Mouse (Mus musculus): ENCODE results near the gene Srms. TPM values are rescaled to one million over a fixed set of nuclear protein-coding genes. Genes with fewer than 3 reads are reported as not detected.
"Not testable (repeated sequence)": the region's sequence is repeated elsewhere in the genome, so short reads cannot be mapped to it uniquely, and the experiment has no call there.

The Srms gene
- total RNA-seq, 1 experiment from 2014 or later: 1.7 TPM

DNA sequence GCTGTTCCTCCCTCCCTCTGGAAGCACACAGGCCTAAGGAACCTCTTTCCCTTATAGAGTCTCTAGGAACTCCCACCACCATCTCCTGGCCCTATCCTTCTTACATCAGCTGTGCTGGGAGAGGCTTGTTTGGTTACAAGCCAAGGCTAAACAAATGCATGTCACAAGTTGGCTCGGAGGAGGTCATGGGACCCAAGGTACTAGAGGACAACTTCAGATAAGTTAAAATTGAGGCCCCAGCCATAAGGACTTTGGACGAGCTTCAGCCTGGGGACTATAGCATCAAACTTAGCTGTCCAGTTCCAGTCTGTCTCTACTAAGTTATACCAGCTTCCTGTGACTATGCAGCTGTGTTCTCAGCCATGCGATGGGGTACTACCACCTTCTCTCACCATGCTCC, 14.1 kb upstream of the Srms start:
- ATAC-seq (ENCODE audit: extremely low read depth, insufficient number of reproducible peaks, low FRiP score, poor library complexity, severe bottlenecking): no peak

GRCm38 (mm10) chr2:181224994-181225393, 12.0 kb upstream of the Srms start:
- no peak for ATAC-seq (ENCODE audit: extremely low read depth, insufficient number of reproducible peaks, low FRiP score, poor library complexity, severe bottlenecking)

DNA sequence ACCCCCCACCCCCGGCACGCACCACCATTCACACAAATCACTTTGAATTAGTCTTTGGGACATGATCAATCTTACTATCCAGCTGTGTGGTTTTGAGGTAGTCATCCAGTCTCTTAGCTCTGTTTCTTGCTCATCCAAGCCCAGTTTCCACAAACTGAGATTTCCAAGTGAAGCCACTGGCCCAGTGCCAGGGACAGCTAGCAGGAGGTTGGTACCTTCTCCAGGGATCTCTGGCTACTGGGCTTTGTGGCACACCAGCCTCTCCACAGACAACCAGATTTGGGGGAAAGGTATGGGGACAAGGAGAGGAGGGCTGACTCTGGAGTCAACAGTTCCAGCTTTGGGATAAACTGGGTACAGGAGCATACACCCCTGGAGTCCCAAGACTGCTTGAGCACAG, 7.4 kb upstream of the Srms start:
- no peak for ATAC-seq (ENCODE audit: extremely low read depth, insufficient number of reproducible peaks, low FRiP score, poor library complexity, severe bottlenecking)

DNA sequence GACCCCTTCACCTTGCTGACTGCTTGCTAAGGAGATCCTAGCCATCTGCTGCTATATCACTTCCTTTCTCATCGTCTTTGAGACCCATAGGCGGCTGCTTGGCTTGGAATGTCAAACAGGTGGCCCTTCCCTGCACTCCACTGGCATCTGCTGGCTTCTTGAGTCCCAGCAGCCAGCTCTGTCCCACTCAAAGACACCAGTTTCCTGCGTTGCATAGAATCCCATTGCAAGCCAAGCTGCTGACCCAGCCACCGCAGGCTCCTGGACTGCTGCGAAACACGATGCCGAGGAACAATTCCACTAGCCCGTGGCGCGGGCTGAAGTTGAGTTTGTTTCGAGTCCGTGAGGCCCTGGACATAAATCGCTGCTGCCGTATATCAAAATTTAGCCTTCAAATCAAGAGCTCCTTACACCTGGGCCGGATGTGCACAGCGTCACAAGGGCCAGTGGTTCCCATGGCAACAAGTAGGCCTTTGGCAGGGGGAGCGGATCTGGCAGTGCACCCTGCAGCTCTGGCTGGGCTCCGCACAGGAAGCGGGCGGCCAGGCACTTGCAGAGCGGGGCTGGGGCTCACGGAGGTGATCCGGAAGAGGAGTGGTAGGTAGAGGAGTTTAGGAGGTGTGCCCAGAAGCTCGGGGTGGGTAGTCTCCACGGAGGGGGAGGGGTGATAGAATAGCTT, 6.7 kb upstream of the Srms start, which contains the start of gene Fndc11:
Gene Fndc11 (plus strand): TSS at position 476 of the 679 bp plus-strand sequence.
- peak; percentile 95 for ATAC-seq (ENCODE audit: extremely low read depth, insufficient number of reproducible peaks, low FRiP score, poor library complexity, severe bottlenecking)

GRCm38 (mm10) chr2:181218881-181219485, 6.0 kb upstream of the Srms start:
- no peak for ATAC-seq (ENCODE audit: extremely low read depth, insufficient number of reproducible peaks, low FRiP score, poor library complexity, severe bottlenecking)

DNA sequence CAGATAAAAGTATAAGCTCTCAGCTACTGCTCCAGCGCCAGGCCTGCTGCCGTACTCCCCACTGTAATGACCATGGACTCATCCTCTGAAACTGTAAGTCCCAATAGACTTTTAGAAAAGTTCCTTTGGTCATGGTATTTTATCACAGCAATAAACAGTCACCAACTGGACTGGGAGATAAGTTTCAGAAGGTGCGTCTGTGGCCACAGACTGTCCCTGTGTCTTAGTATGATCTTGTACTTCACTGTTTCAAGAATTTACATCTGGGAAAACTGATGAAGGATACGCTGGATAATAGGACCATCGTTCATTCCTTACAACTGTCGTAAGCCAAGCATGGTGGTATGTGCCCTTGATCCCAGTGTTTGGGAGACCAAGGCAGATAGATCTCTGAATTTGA, 3.1 kb upstream of the Srms start:
- ATAC-seq (ENCODE audit: extremely low read depth, insufficient number of reproducible peaks, low FRiP score, poor library complexity, severe bottlenecking): no peak

- ATAC-seq (ENCODE audit: extremely low read depth, insufficient number of reproducible peaks, low FRiP score, poor library complexity, severe bottlenecking): no peak
Measured at GRCm38 (mm10) chr2:181212389-181213020, 480 bp downstream of the Srms start.

DNA sequence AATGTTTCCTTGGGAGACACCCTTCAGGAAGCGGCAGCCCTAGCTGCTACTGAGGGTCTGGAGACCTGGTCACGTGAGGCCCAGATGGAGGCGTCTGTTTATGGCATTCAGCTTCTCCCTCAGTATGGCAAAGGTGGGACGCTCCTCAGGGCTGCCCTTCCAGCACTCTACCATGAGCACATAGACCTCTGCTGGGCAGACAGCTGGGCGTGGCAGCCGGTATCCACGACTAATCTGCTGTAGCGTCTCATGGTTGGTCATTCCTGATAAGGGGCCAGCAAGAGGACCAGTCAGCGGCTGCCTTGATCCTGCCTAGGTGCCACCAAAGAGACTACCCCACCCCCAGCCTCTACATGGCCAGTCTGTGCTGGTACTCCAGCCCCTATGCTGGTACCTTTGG, 6.9 kb downstream of the Srms start:
- no peak for ATAC-seq (ENCODE audit: extremely low read depth, insufficient number of reproducible peaks, low FRiP score, poor library complexity, severe bottlenecking)

GRCm38 (mm10) chr2:181205678-181206077, 7.3 kb downstream of the Srms start:
- ATAC-seq (ENCODE audit: extremely low read depth, insufficient number of reproducible peaks, low FRiP score, poor library complexity, severe bottlenecking): no peak

GRCm38 (mm10) chr2:181202886-181203285, 10.1 kb downstream of the Srms start:
- ATAC-seq (ENCODE audit: extremely low read depth, insufficient number of reproducible peaks, low FRiP score, poor library complexity, severe bottlenecking): no peak

DNA sequence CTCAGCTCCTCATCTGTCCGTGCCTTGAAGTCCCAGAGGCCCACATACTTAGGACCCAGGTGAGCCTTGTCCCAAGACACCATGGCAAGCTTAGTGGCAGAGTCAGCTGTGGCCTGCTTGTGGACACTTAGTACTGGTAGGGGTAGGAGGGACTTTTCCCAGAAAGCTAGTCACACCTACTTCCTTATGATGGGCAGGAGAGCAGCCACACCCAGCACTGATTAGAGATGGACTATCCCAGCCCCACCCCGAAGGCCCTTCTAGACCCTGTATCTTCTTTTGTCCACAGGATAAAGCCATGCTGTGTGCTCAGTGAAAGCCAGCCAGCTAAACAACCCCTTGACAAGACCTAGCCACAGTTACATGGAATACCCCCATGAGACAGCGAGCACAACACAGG, 10.6 kb downstream of the Srms start, which contains the start of gene Ptk6:
Gene Ptk6 (minus strand): TSS at position 368 of the 400 bp plus-strand sequence.
- ATAC-seq (ENCODE audit: extremely low read depth, insufficient number of reproducible peaks, low FRiP score, poor library complexity, severe bottlenecking): no peak

GRCm38 (mm10) chr2:181201606-181202005, 11.4 kb downstream of the Srms start:
- no peak for ATAC-seq (ENCODE audit: extremely low read depth, insufficient number of reproducible peaks, low FRiP score, poor library complexity, severe bottlenecking)

DNA sequence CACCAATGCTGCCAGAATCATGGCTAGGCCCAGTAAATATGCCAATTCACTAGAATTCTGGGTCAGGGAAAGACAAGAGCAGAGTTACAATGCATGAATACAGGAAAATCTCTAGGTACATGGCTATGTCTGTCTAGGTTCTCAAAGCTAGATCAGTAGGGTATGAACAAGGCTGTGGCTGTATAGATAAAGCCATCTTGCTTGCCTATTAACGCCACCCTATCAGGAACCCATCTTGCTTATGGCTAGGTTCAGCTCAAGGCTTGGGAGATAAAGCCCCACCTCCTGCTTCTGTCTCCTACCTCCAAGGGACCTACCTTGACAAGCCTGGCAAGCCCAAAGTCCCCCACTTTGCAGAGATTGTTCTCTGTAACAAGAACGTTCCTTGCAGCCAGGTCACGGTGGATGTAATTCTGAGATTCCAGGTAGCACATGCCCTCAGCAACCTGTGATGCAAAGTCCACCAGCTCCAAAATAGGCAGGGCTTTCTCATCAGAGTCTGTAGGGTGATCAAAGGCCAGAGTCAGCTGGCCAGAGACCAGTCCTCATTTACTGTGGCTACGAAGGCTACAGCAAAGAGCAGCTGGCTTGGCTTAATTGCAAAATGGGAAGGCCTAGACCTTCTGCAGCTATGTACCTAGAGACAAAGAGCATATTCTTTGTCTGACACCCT, 16.2 kb downstream of the Srms start:
- no peak for ATAC-seq (ENCODE audit: extremely low read depth, insufficient number of reproducible peaks, low FRiP score, poor library complexity, severe bottlenecking)

- ATAC-seq (ENCODE audit: extremely low read depth, insufficient number of reproducible peaks, low FRiP score, poor library complexity, severe bottlenecking): peak; percentile 51; the same call in 1 of the 2 replicates
Measured at GRCm38 (mm10) chr2:181193044-181193443, 19.9 kb downstream of the Srms start.

DNA sequence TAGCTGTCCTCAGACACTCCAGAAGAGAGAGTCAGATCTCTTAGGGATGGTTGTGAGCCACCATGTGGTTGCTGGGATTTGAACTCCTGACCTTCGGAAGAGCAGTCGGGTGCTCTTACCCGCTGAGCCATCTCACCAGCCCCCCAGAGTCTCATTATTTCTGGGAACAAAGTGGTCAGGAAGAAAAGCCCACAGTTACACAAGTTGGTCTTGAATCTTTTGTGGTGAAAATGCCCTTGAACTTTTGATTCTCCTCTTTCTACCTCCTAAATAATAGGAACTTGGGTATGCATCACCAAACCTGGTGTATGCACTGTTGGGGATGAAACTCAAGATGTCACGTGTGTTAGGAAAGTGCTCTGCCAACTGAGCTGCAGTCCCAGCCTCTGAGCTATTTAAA, 21.0 kb downstream of the Srms start:
- ATAC-seq (ENCODE audit: extremely low read depth, insufficient number of reproducible peaks, low FRiP score, poor library complexity, severe bottlenecking): no peak

DNA sequence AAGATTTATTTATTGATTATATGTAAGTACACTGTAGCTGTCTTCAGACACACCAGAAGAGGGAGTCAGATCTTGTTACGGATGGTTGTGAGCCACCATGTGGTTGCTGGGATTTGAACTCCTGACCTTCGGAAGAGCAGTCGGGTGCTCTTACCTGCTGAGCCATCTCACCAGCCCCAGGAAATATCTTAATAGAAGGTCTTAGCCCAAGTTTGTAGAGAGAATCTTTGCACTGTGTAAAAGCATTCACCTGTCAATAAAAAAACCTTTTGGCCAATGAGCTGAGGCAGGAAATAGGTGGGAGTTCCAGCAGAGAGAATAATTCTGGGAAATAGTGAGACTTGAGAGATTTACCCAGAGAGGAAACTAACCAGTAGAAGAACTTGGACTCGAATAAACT, 21.6 kb downstream of the Srms start:
- not testable (repeated sequence) for ATAC-seq (ENCODE audit: extremely low read depth, insufficient number of reproducible peaks, low FRiP score, poor library complexity, severe bottlenecking)

DNA sequence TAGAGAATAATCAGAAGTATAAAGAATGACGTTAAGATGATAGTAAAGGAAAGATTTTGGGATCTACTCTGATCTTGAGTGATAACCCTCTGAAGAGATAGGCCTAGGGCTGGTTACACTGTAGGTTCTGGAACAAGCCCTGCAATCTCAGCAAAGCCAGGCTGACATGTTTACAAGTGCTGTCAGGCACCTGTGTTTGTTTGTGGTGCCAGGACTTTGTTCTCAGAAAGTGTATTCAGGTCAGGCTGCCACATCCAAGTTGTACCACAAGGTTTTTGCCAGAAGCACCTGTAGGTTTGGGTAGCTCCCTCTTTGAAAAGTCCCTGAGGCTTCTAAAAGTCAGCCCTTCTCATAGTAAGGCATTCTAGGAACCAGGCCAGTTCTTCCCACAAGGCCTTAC, 23.7 kb downstream of the Srms start:
- no peak for ATAC-seq (ENCODE audit: extremely low read depth, insufficient number of reproducible peaks, low FRiP score, poor library complexity, severe bottlenecking)

- ATAC-seq (ENCODE audit: extremely low read depth, insufficient number of reproducible peaks, low FRiP score, poor library complexity, severe bottlenecking): peak; percentile 50
Measured at GRCm38 (mm10) chr2:181188681-181189080, 24.3 kb downstream of the Srms start.

DNA sequence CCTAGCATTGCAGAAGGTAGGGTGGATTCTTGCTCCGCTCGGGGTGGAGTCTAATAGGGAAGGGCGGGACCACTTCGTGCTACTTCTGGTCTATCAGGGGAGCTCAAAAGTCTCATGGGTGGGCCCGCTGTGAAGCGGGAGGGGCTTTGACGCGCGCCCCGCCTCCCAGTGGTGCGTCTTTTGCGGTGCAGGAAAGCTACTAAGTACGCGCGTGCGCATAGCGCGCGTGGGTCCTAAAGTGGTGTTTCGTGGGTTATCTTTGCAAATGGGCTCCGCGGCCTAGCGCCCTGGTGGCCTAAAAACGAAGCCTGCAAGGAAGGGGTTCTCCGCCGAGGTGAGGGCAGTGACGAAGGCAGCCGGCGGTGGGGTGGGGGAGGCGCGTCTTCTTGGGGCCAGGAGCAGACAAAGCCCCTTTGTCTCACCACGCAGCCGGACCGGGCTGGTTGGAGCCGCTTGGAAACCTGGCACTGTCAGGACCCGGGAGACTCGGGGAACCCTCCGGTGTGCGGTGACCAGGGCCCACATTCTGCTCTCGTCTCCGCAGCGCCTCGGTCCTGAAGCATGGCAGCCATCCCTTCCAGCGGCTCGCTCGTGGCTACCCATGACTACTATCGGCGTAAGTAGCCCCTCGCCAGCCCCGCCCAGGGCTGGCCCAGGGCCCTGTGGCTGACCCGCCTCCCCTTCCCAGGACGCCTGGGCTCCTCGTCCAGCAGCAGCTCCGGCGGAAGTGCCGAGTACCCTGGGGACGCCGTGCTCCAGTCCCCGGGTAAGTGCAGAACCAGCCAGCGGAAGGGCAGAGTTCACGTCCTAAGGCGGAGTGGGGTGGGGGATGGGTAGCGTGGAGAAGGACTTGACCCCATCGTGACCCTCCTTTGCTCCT, 25.6 kb downstream of the Srms start, which contains the start of gene Ppdpf:
Gene Ppdpf (plus strand): TSS at position 127 of the 880 bp plus-strand sequence.
- ATAC-seq (ENCODE audit: extremely low read depth, insufficient number of reproducible peaks, low FRiP score, poor library complexity, severe bottlenecking): peak; percentile 78

Data from neutrophil, adult 5-6 weeks (primary cell).